Mouse (Mus musculus) gonadal fat pad, adult 2 months (tissue): Measurements from ENCODE around the gene Sesn1. TPM values are rescaled to one million over a fixed set of nuclear protein-coding genes. Genes with fewer than 3 reads are reported as not detected.
"Not testable (repeated sequence)": the region's sequence is repeated elsewhere in the genome, so short reads cannot be mapped to it uniquely, and the experiment has no call there.

Source experiments
- DNase-seq: peaks from one replicate; pipeline ENCODE4 v3.0.0-alpha.2; 2012; ENCODE audit warnings: low read depth
- polyA plus RNA-seq: library from polyadenylated mRNA; depleted of rRNA; stranded (reverse); fragments of >200 nt; gene quantifications from 2 replicates; pipeline ENCODE4 v1.2.3, GENCODE M21; 2012

Gene Sesn1
- polyA plus RNA-seq, 1 experiment: 22.2 TPM

- no peak for DNase-seq
Observed at GRCm38 (mm10) chr10:41821171-41821570, 11.4 kb downstream of the Sesn1 start.

- no peak for DNase-seq
Observed at GRCm38 (mm10) chr10:41822573-41823281, 13.0 kb downstream of the Sesn1 start.

GRCm38 (mm10) chr10:41823282-41823675 is 13.5 kb downstream of the Sesn1 start:
- not testable (repeated sequence) for DNase-seq

- DNase-seq: no peak
Observed at GRCm38 (mm10) chr10:41823916-41824315, 14.2 kb downstream of the Sesn1 start.

GRCm38 (mm10) chr10:41825041-41825440 is 15.3 kb downstream of the Sesn1 start:
- DNase-seq: no peak

- DNase-seq: no peak
Observed at GRCm38 (mm10) chr10:41825996-41826395, 16.3 kb downstream of the Sesn1 start.

- no peak for DNase-seq
Observed at GRCm38 (mm10) chr10:41826526-41827116, 16.9 kb downstream of the Sesn1 start.

GRCm38 (mm10) chr10:41827784-41828183 is 18.0 kb downstream of the Sesn1 start:
- DNase-seq: no peak

GRCm38 (mm10) chr10:41829191-41829590 is 19.5 kb downstream of the Sesn1 start:
- no peak for DNase-seq

- no peak for DNase-seq
Observed at GRCm38 (mm10) chr10:41829980-41830379, 20.2 kb downstream of the Sesn1 start.

GRCm38 (mm10) chr10:41830445-41830844 is 20.7 kb downstream of the Sesn1 start:
- no peak for DNase-seq

- no peak for DNase-seq
Observed at GRCm38 (mm10) chr10:41830851-41831522, 21.3 kb downstream of the Sesn1 start.

- DNase-seq: no peak
Observed at GRCm38 (mm10) chr10:41832191-41832590, 22.5 kb downstream of the Sesn1 start.

- no peak for DNase-seq
Observed at GRCm38 (mm10) chr10:41834131-41834530, 24.4 kb downstream of the Sesn1 start.

- no peak for DNase-seq
Observed at GRCm38 (mm10) chr10:41838911-41839310, 29.2 kb downstream of the Sesn1 start.

- no peak for DNase-seq
Observed at GRCm38 (mm10) chr10:41847737-41848136, 38.0 kb downstream of the Sesn1 start.

- DNase-seq: no peak
Observed at GRCm38 (mm10) chr10:41848721-41849120, 39.0 kb downstream of the Sesn1 start.

- DNase-seq: no peak
Observed at GRCm38 (mm10) chr10:41859820-41860219, 50.1 kb downstream of the Sesn1 start.

GRCm38 (mm10) chr10:41860275-41860688 is 50.5 kb downstream of the Sesn1 start:
- DNase-seq: no peak

- DNase-seq: no peak
Observed at GRCm38 (mm10) chr10:41863053-41863452, 53.3 kb downstream of the Sesn1 start.

GRCm38 (mm10) chr10:41866069-41866837 is 56.5 kb downstream of the Sesn1 start:
- DNase-seq: no peak

GRCm38 (mm10) chr10:41866838-41867154 is 57.1 kb downstream of the Sesn1 start:
- DNase-seq: no peak
